Mouse (Mus musculus): ENCODE results near the gene Amy2a1.

Amy2a1 gene

GRCm38 (mm10) chr3:113532328-113532727 lies at the start of gene Amy2a1:
Amy2a1 (minus strand) TSS chr3:113532428.
- in situ Hi-C loops (cut with MboI, MseI) = loop anchor here (10.0 to 25.0 kb wide), 7 partner anchors 178 to 1802 kb away; partner anchors contain the start of genes Amy2a2 and Amy2a5

- in situ Hi-C loops (cut with MboI, MseI) = loop anchor here (25.0 kb wide), 1 partner anchor 1837 kb away; no protein-coding TSS in a partner anchor
These were observed 42.4 kb upstream of the Amy2a1 start for GRCm38 (mm10) chr3:113574578-113574977.

- in situ Hi-C loops (cut with MboI, MseI) = loop anchor here (25.0 kb wide), 1 partner anchor 1837 kb away; no protein-coding TSS in a partner anchor
These were observed 41.9 kb upstream of the Amy2a1 start for GRCm38 (mm10) chr3:113574138-113574537.

- in situ Hi-C loops (cut with MboI, MseI) = loop anchor here (25.0 kb wide), 1 partner anchor 1835 kb away; no protein-coding TSS in a partner anchor
These were observed 39.9 kb upstream of the Amy2a1 start for GRCm38 (mm10) chr3:113572158-113572557.

- in situ Hi-C loops (cut with MboI, MseI) = loop anchor here (10.0 to 25.0 kb wide), 8 partner anchors 185 to 1795 kb away; partner anchors contain the start of genes Amy2a2 and Amy2a5
These were observed 7.5 kb upstream of the Amy2a1 start for GRCm38 (mm10) chr3:113539692-113540091.
